Mouse (Mus musculus): Measurements from ENCODE around the gene C87977. TPM values are rescaled to one million over a fixed set of nuclear protein-coding genes. Genes with fewer than 3 reads are reported as not detected.
"Not testable (repeated sequence)": the region's sequence is repeated elsewhere in the genome, so short reads cannot be mapped to it uniquely, and the experiment has no call there.

C87977 gene
- not detected in 2 replicates for total RNA-seq (2012; rRNA removed)
- polyA plus RNA-seq (2012; ENCODE audit: insufficient read depth in 1 of 2, insufficient read length in 2 of 2, low read depth in 1 of 2, low replicate concordance in 2 of 2, missing spikeins in 1 of 2) = not detected

DNA sequence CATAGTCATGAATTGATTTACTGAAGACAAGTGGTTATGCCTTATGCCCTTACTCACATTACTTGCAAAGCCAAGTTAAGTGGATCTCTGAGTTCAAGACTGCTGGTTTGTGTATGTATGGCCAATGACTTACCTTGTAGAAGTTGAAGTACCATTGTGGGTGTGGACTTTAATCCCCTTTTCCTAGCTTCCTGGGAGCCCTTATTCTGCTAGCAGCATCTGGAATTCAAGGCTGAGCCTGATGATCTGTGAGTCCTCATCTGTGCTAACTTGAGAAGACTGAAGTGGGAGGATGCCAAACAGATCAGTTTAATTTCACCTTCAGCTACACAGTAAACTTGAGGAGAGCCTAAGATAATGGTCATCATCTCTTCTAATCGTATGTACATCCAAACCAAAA is at the start of gene C87977:
TSS of gene C87977 (minus strand) at position 101 of the 400 bp plus-strand sequence.
- not testable (repeated sequence) for DNase-seq (ENCODE audit: low read depth, low spot score); H3K9ac ChIP-seq (ENCODE audit: control insufficient read depth, low read depth, low read length, poor library complexity, severe bottlenecking); H3K4me3 ChIP-seq (ENCODE audit: control insufficient read depth in 1 of 2, insufficient read depth in 1 of 2, low read depth in 2 of 2, low read length in 2 of 2); H3K27me3 ChIP-seq (ENCODE audit: control insufficient read depth in 1 of 2, insufficient read depth in 2 of 2, low read length in 2 of 2); H3K4me1 ChIP-seq (ENCODE audit: control insufficient read depth in 1 of 2, insufficient read depth in 2 of 2, low read length in 2 of 2); H3K9me3 ChIP-seq (replicated peaks; ENCODE audit: insufficient read depth, low read length); H3K27ac ChIP-seq (ENCODE audit: control insufficient read depth, low read depth, low read length); H3K79me2 ChIP-seq (ENCODE audit: control insufficient read depth, insufficient read depth, low read length, poor library complexity); H3K36me3 ChIP-seq (ENCODE audit: control insufficient read depth in 1 of 2, insufficient read depth in 2 of 2, low read length in 2 of 2)

DNA sequence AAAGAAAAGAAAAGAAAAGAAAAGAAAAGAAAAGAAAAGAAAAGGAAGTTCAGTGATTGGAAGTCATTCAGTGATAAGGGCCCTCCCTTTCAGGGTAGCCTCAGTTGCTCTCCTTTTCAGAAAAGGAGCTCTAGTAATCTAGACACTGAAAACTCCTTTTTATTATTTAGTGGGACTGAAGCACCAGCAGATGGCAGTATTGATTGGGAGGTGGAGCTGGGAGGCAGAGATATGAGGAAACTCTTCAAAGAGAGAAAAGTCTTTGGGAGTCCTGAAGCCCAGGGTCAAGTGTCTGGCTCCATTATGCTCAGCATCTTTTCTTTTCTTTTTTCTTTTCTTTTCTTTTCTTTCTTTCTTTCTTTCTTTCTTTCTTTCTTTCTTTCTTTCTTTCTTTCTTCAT is 41.6 kb upstream of the C87977 start:
- DNase-seq (ENCODE audit: low read depth, low spot score); H3K9ac ChIP-seq (ENCODE audit: control insufficient read depth, low read depth, low read length, poor library complexity, severe bottlenecking); H3K27me3 ChIP-seq (ENCODE audit: control insufficient read depth in 1 of 2, insufficient read depth in 2 of 2, low read length in 2 of 2); H3K4me1 ChIP-seq (ENCODE audit: control insufficient read depth in 1 of 2, insufficient read depth in 2 of 2, low read length in 2 of 2); H3K9me3 ChIP-seq (replicated peaks; ENCODE audit: insufficient read depth, low read length); H3K4me3 ChIP-seq (ENCODE audit: control insufficient read depth in 1 of 2, insufficient read depth in 1 of 2, low read depth in 2 of 2, low read length in 2 of 2); H3K79me2 ChIP-seq (ENCODE audit: control insufficient read depth, insufficient read depth, low read length, poor library complexity); H3K36me3 ChIP-seq (ENCODE audit: control insufficient read depth in 1 of 2, insufficient read depth in 2 of 2, low read length in 2 of 2); H3K27ac ChIP-seq (ENCODE audit: control insufficient read depth, low read depth, low read length): not testable (repeated sequence)

DNA sequence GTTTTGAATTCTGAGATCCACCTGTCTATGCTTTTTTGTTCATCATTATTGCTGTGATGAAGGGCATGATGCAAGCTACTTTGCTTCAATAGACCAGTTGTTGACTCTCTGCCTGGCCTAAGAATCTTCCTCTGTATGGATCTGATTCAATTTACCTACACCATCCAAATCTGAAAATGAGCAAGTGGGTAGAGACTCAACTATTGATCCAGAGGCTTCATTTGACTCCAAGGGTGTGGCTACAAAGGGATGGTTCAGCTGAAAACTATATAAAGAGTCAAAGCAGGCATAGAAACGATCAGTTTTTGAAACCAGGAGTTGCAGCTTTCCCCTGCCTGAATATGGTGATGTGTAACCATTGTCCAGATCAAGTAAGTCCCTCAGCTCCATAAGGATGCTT is 22.7 kb downstream of the C87977 start, which contains the start of gene Oog2:
TSS of gene Oog2 (plus strand) at position 301 of the 400 bp plus-strand sequence.
- no peak within 1 kb of the TSS for H3K4me3 ChIP-seq (ENCODE audit: control insufficient read depth in 1 of 2, insufficient read depth in 1 of 2, low read depth in 2 of 2, low read length in 2 of 2)
- TF ChIP-seq USF1 (IDR thresholded peaks at IDR 0.05; ENCODE audit: low read depth, low read length) (no peak), TAL1 (IDR thresholded peaks at IDR 0.05; ENCODE audit: low read length) (no peak), MEF2A (IDR thresholded peaks at IDR 0.05; ENCODE audit: extremely low read depth, insufficient replicate concordance, low read depth, low read length, poor library complexity, severe bottlenecking) (no peak), USF2 (IDR thresholded peaks at IDR 0.05; ENCODE audit: borderline replicate concordance in 1 of 2, insufficient read depth in 1 of 2, low read depth in 1 of 2, low read length in 2 of 2) (no peak)
- H3K79me2 ChIP-seq (ENCODE audit: control insufficient read depth, insufficient read depth, low read length, poor library complexity) = no peaks in the 10 kb centered on the region
- H3K9ac ChIP-seq (ENCODE audit: control insufficient read depth, low read depth, low read length, poor library complexity, severe bottlenecking) = no peak within 1 kb of the TSS
- H3K36me3 ChIP-seq (ENCODE audit: control insufficient read depth in 1 of 2, insufficient read depth in 2 of 2, low read length in 2 of 2) = no peaks in the 10 kb centered on the region
- DNase-seq (ENCODE audit: low read depth, low spot score) = no peak
- H3K27ac ChIP-seq (ENCODE audit: control insufficient read depth, low read depth, low read length) = no peak within 1 kb of the TSS
- no peaks in the 10 kb centered on the region for H3K9me3 ChIP-seq (replicated peaks; ENCODE audit: insufficient read depth, low read length)
- H3K4me1 ChIP-seq (ENCODE audit: control insufficient read depth in 1 of 2, insufficient read depth in 2 of 2, low read length in 2 of 2) = no peaks in the 10 kb centered on the region
- no peaks in the 10 kb centered on the region for H3K27me3 ChIP-seq (ENCODE audit: control insufficient read depth in 1 of 2, insufficient read depth in 2 of 2, low read length in 2 of 2)

DNA sequence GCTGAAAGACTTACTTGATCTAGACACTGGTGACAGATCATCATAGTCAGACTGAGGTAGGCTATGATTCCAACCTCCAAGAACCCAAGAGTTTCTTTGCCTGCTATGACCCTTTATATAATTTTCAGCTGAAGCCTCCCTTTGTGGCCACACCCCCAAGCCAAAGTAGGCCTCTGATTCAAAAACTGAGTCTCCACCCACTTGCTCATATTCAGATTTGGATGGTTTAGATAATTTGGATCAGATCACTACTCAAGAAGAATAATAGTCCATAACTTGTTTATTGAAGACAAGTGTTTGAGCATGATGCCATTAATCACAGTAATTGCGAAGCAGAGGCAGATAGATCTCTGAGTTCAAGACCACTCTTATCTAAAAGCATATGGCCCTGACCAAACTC is 50.6 kb downstream of the C87977 start, which contains the start of gene Oog3:
TSS of gene Oog3 (minus strand) at position 101 of the 400 bp plus-strand sequence.
- Histone ChIP-seq H3K79me2 (ENCODE audit: control insufficient read depth, insufficient read depth, low read length, poor library complexity) (no peaks in the 10 kb centered on the region), H3K9ac (ENCODE audit: control insufficient read depth, low read depth, low read length, poor library complexity, severe bottlenecking) (no peak within 1 kb of the TSS)
- DNase-seq (ENCODE audit: low read depth, low spot score) = no peak

More for the DNA sequence above, 50.6 kb downstream of the C87977 start, which contains the start of gene Oog3:
- H3K36me3 ChIP-seq (ENCODE audit: control insufficient read depth in 1 of 2, insufficient read depth in 2 of 2, low read length in 2 of 2) = no peaks in the 10 kb centered on the region
- H3K4me1 ChIP-seq (ENCODE audit: control insufficient read depth in 1 of 2, insufficient read depth in 2 of 2, low read length in 2 of 2) = no peaks in the 10 kb centered on the region
- H3K27me3 ChIP-seq (ENCODE audit: control insufficient read depth in 1 of 2, insufficient read depth in 2 of 2, low read length in 2 of 2) = no peaks in the 10 kb centered on the region
- H3K4me3 ChIP-seq (ENCODE audit: control insufficient read depth in 1 of 2, insufficient read depth in 1 of 2, low read depth in 2 of 2, low read length in 2 of 2) = no peak within 1 kb of the TSS
- H3K27ac ChIP-seq (ENCODE audit: control insufficient read depth, low read depth, low read length) = no peak within 1 kb of the TSS
- no peaks in the 10 kb centered on the region for H3K9me3 ChIP-seq (replicated peaks; ENCODE audit: insufficient read depth, low read length)
- TF ChIP-seq JUND (IDR thresholded peaks at IDR 0.05; ENCODE audit: low read depth, low read length) = no peak
- TF ChIP-seq SMC3 (IDR thresholded peaks at IDR 0.05; ENCODE audit: low read depth, low read length) = no peak
- no peak for TF ChIP-seq ZC3H11A (IDR thresholded peaks at IDR 0.05; ENCODE audit: low read depth, low read length)
- no peak for TF ChIP-seq ZNF384 (IDR thresholded peaks at IDR 0.05; ENCODE audit: low read depth, low read length)
- no peak for TF ChIP-seq MYB (IDR thresholded peaks at IDR 0.05; ENCODE audit: low read depth, low read length)
- no peak for TF ChIP-seq ETS1 (IDR thresholded peaks at IDR 0.05; ENCODE audit: low read depth, low read length)
- TF ChIP-seq TBP (IDR thresholded peaks at IDR 0.05; ENCODE audit: low read depth, low read length) = no peak
